Mouse (Mus musculus) hindbrain, embryonic 16.5 days (tissue): ENCODE data around the gene Olfr577. TPM values are rescaled to one million over a fixed set of nuclear protein-coding genes. Genes with fewer than 3 reads are reported as not detected.

ENCODE experiments used
- ATAC-seq: fragments of 200-750 bp; cut with Nextera tagmentation; 2 replicates; pipeline ENCODE4 v1.8.0; 2017; ENCODE audit warnings: moderate TSS enrichment, moderate library complexity
- H3K27ac ChIP-seq: fragments of 300-500 bp; sonication (generic); 2 replicates; pipeline ENCODE4 v1.5.1; 2014; ENCODE audit warnings: low read depth, mild to moderate bottlenecking, control low read depth, low read length, moderate library complexity
- H3K27me3 ChIP-seq: fragments of 300-500 bp; sonication (generic); replicated peaks from 2 replicates; pipeline ENCODE4 v1.6.1; 2014; ENCODE audit warnings: low read length; ENCODE audit not compliant: control insufficient read depth, insufficient read depth
- H3K36me3 ChIP-seq: fragments of 300-500 bp; sonication (generic); 2 replicates; pipeline ENCODE4 v1.6.1; 2014; ENCODE audit warnings: mild to moderate bottlenecking, low read length, moderate library complexity, mixed read lengths; ENCODE audit not compliant: control insufficient read depth, insufficient read depth
- H3K4me1 ChIP-seq: fragments of 300-500 bp; sonication (generic); 2 replicates; pipeline ENCODE4 v1.6.1; 2014; ENCODE audit warnings: low read depth, low read length; ENCODE audit not compliant: control insufficient read depth, insufficient read depth
- H3K4me2 ChIP-seq: fragments of 300-500 bp; sonication (generic); 2 replicates; pipeline ENCODE4 v1.6.1; 2014; ENCODE audit warnings: mild to moderate bottlenecking, low read length, control low read depth, moderate library complexity
- H3K4me3 ChIP-seq: fragments of 300-500 bp; sonication (generic); 2 replicates; pipeline ENCODE4 v1.5.1; 2014; ENCODE audit warnings: mild to moderate bottlenecking, low read length, control low read depth, moderate library complexity
- H3K9ac ChIP-seq: fragments of 300-500 bp; sonication (generic); 2 replicates; pipeline ENCODE4 v1.6.1; 2014; ENCODE audit warnings: low read depth, mild to moderate bottlenecking, control low read depth, low read length, moderate library complexity
- H3K9me3 ChIP-seq: fragments of 300-500 bp; sonication (generic); 2 replicates; pipeline ENCODE4 v1.6.1; 2014; ENCODE audit warnings: mild to moderate bottlenecking, low read length, moderate library complexity; ENCODE audit not compliant: control insufficient read depth
- WGBS: fragments of 180-500 bp; shearing (Covaris S2); extraction: QIAGEN DNeasy Blood & Tissue Kit; methylation state at CpG from one replicate; pipeline ENCODE4 v1.1.7; 2014; 5-methylcytosine and 5-hydroxymethylcytosine counted together
- polyA plus RNA-seq: library from polyadenylated mRNA; unstranded; fragments of >200 nt; fragmentation: Nextera tagmentation; extraction: Ambion mirVana; gene quantifications from 2 replicates; pipeline ENCODE4 v1.2.1, GENCODE M21; 2015

Olfr577 gene
- polyA plus RNA-seq, 1 experiment from 2014 or later = not detected

- Histone ChIP-seq H3K36me3 (no peaks in the 10 kb centered on the region), H3K27me3 (no peaks in the 10 kb centered on the region), H3K4me3 (no peak within 1 kb of the TSS), H3K9me3 (no peaks in the 10 kb centered on the region), H3K9ac (no peak within 1 kb of the TSS), H3K4me2 (no peak within 1 kb of the TSS), H3K4me1 (no peaks in the 10 kb centered on the region), H3K27ac (no peak within 1 kb of the TSS)
- 97% methylated on average over 2 of the region's 2 CpGs for WGBS
- no peak for ATAC-seq
These were observed 33.3 kb downstream of the Olfr577 start, which contains the start of gene Olfr573-ps1 for GRCm38 (mm10) chr7:102942475-102942874. Gene Olfr573-ps1 (minus strand): TSS chr7:102942575.

- WGBS = 80% methylated on average over 3 of the region's 3 CpGs
These were observed 48.6 kb downstream of the Olfr577 start for GRCm38 (mm10) chr7:102927105-102927504.

GRCm38 (mm10) chr7:102924109-102924508, 51.6 kb downstream of the Olfr577 start, which contains the start of gene Olfr572:
Gene Olfr572 (plus strand): TSS chr7:102924409.
- no peak within 1 kb of the TSS for H3K4me2 ChIP-seq
- no peak for ATAC-seq
- 88% methylated on average over 1 of the region's 1 CpGs for WGBS

More at GRCm38 (mm10) chr7:102927105-102927504, 48.6 kb downstream of the Olfr577 start:
- H3K4me1 ChIP-seq = no peaks in the 10 kb centered on the region
- no peaks in the 10 kb centered on the region for H3K9me3 ChIP-seq
- H3K4me3 ChIP-seq = no peak overlapping the region
- no peaks in the 10 kb centered on the region for H3K27me3 ChIP-seq
- H3K27ac ChIP-seq = no peak overlapping the region
- ATAC-seq = no peak
- H3K36me3 ChIP-seq = no peaks in the 10 kb centered on the region
- H3K4me2 ChIP-seq = no peak overlapping the region
- no peak overlapping the region for H3K9ac ChIP-seq

More at GRCm38 (mm10) chr7:102924109-102924508, 51.6 kb downstream of the Olfr577 start, which contains the start of gene Olfr572:
- Histone ChIP-seq H3K4me3 (no peak within 1 kb of the TSS), H3K36me3 (no peaks in the 10 kb centered on the region), H3K27ac (no peak within 1 kb of the TSS), H3K4me1 (no peaks in the 10 kb centered on the region), H3K9ac (no peak within 1 kb of the TSS), H3K27me3 (no peaks in the 10 kb centered on the region), H3K9me3 (no peaks in the 10 kb centered on the region)

Other genes with a start within 250 kb of the Olfr577 start
- not detected in 2 replicates for gene Olfr559, start 248.5 kb downstream of the Olfr577 start, polyA plus RNA-seq
- not detected in 2 replicates for gene Olfr560, start 216.6 kb downstream of the Olfr577 start, polyA plus RNA-seq
- 0.10 and 0.11 TPM in 2 replicates for gene Olfr78, start 216.5 kb downstream of the Olfr577 start, polyA plus RNA-seq
- not detected in 2 replicates for gene Olfr561, start 204.7 kb downstream of the Olfr577 start, polyA plus RNA-seq
- not detected in 2 replicates for gene Olfr564, start 172.5 kb downstream of the Olfr577 start, polyA plus RNA-seq
- gene Olfr566, start 117.2 kb downstream of the Olfr577 start, polyA plus RNA-seq = not detected in 2 replicates
- gene Olfr568, start 98.8 kb downstream of the Olfr577 start, polyA plus RNA-seq = not detected in 2 replicates
- gene Olfr569, start 85.1 kb downstream of the Olfr577 start, polyA plus RNA-seq = not detected in 2 replicates
- 0.15 and 0.40 TPM in 2 replicates for gene Olfr570, start 81.4 kb downstream of the Olfr577 start, polyA plus RNA-seq
- gene Olfr571, start 58.4 kb downstream of the Olfr577 start, polyA plus RNA-seq = not detected in 2 replicates
- not detected in 2 replicates for gene Olfr572, start 51.5 kb downstream of the Olfr577 start, polyA plus RNA-seq
- gene Olfr573-ps1, start 33.4 kb downstream of the Olfr577 start, polyA plus RNA-seq = not detected in 2 replicates
- 0.25 TPM in 1 of 2 replicates, not detected in the other for gene Olfr574, start 27.5 kb downstream of the Olfr577 start, polyA plus RNA-seq
- not detected in 2 replicates for gene Olfr575, start 17.2 kb downstream of the Olfr577 start, polyA plus RNA-seq
- not detected in 2 replicates for gene Olfr576, start 13.3 kb downstream of the Olfr577 start, polyA plus RNA-seq
- gene Olfr578, start 13.4 kb upstream of the Olfr577 start, polyA plus RNA-seq = not detected in 2 replicates
- not detected in 2 replicates for gene Olfr582, start 62.1 kb upstream of the Olfr577 start, polyA plus RNA-seq
- not detected in 2 replicates for gene Olfr583, start 75.4 kb upstream of the Olfr577 start, polyA plus RNA-seq
- not detected in 2 replicates for gene Olfr584, start 105.9 kb upstream of the Olfr577 start, polyA plus RNA-seq
- gene Olfr585, start 121.8 kb upstream of the Olfr577 start, polyA plus RNA-seq = not detected in 2 replicates
- gene Olfr586, start 149.7 kb upstream of the Olfr577 start, polyA plus RNA-seq = not detected in 2 replicates
- gene Olfr588-ps1, start 164.9 kb upstream of the Olfr577 start, polyA plus RNA-seq = not detected in 2 replicates
- not detected in 2 replicates for gene Olfr589, start 180.4 kb upstream of the Olfr577 start, polyA plus RNA-seq
- gene Olfr591, start 202.4 kb upstream of the Olfr577 start, polyA plus RNA-seq = not detected in 2 replicates
- gene Olfr592, start 208.9 kb upstream of the Olfr577 start, polyA plus RNA-seq = not detected in 2 replicates
- not detected in 2 replicates for gene Olfr593, start 235.9 kb upstream of the Olfr577 start, polyA plus RNA-seq
- not detected in 2 replicates for gene Olfr594, start 241.1 kb upstream of the Olfr577 start, polyA plus RNA-seq